Mouse (Mus musculus) embryonic fibroblast, embryonic 13.5 days (primary cell): ENCODE measurements around the gene Olfr224.

Experiments
- CTCF ChIP-seq: IDR thresholded peaks from 2 replicates; pipeline ENCODE4 v1.5.1; 2011; ENCODE audit warnings: mild to moderate bottlenecking, control low read depth, low read length, moderate library complexity, borderline replicate concordance; ENCODE audit not compliant: insufficient read depth
- POLR2A ChIP-seq: IDR thresholded peaks from 2 replicates; pipeline ENCODE4 v1.6.1; 2011; ENCODE audit warnings: low read depth, mild to moderate bottlenecking, control low read depth, low read length, moderate library complexity

DNA sequence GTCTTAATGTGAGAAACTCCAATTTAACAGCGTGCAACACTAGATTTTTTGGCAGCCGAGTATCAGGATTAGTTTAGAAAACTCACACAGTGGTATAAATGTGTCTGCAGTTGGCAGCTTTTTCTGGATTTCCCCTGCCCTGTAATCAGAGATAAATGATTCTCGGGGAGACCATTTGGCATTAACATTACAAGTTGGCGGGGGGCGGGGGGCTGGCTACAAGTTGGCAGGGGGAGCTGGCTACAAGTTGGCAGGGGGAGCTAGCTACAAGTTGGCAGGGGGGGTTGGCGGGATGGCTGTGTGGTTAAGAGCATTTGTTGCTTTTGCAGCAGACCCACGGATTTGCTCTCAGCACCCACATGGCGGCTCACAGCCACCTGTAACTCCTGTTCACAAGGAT is 8.3 kb upstream of the Olfr224 start:
- TF ChIP-seq CTCF (no peak), POLR2A (no peak)
